In genomic region chr9:69137398-69137797, GRCm38 (mm10) we compare ENCODE assay signal across 14 mouse cellular contexts.
"Had no signal": no experiment of that assay in that cellular context is flagged by ENCODE, and none has a peak within 500 bp of the region (broad histone marks: within the 10 kb centered on the region; RNA-seq: fewer than 3 reads in every experiment).

No protein-coding gene starts in this region.

- H3K9me3 ChIP-seq: limb, embryonic 10.5 days; liver, embryonic 15.5 days; neural tube, embryonic 13.5 days had no signal

- H3K4me2 ChIP-seq: liver, embryonic 11.5 days; liver, embryonic 15.5 days; neural tube, embryonic 13.5 days had no signal

- H3K9ac ChIP-seq: liver, embryonic 15.5 days; neural tube, embryonic 13.5 days had no signal

- H3K27me3 ChIP-seq: liver, embryonic 15.5 days had no signal

- H3K27ac ChIP-seq: left cerebral cortex, adult 2 months; liver, embryonic 15.5 days; neural tube, embryonic 13.5 days had no signal

- H3K4me1 ChIP-seq: liver, embryonic 15.5 days had no signal

- ATAC-seq: lung, postnatal 0 days had no signal

- DNase-seq: kidney, postnatal 25 days; lung, adult 2 months; lung, postnatal 36 days; midbrain, embryonic 14.5 days; right cerebral cortex, adult 18-20 months; right cerebral cortex, postnatal 25 days; thymus, postnatal 36 days had no signal

- H3K4me3 ChIP-seq: left cerebral cortex, adult 2 months; limb, embryonic 10.5 days; liver, embryonic 15.5 days; myocyte; neural tube, embryonic 13.5 days had no signal

- H3K36me3 ChIP-seq: limb, embryonic 10.5 days; liver, embryonic 15.5 days; neural tube, embryonic 13.5 days had no signal
